Mouse (Mus musculus) embryonic facial prominence, embryonic 13.5 days (tissue): Measurements from ENCODE around the gene Vmn2r97. TPM values are rescaled to one million over a fixed set of nuclear protein-coding genes. Genes with fewer than 3 reads are reported as not detected.
"Not testable (repeated sequence)": the region's sequence is repeated elsewhere in the genome, so short reads cannot be mapped to it uniquely, and the experiment has no call there.

Experiments
- ATAC-seq: fragments of 200-750 bp; cut with Nextera tagmentation; 2 replicates; pipeline ENCODE4 v1.8.0; 2017; ENCODE audit warnings: low read depth; ENCODE audit not compliant: insufficient number of reproducible peaks, insufficient read depth, low FRiP score, low TSS enrichment
- H3K27ac ChIP-seq: fragments of 300-500 bp; sonication (generic); 2 replicates; pipeline ENCODE4 v1.5.1; 2015; ENCODE audit warnings: moderate library complexity, mild to moderate bottlenecking, inconsistent platforms
- H3K27me3 ChIP-seq: fragments of 300-500 bp; sonication (generic); 2 replicates; pipeline ENCODE4 v1.6.1; 2015; ENCODE audit warnings: mild to moderate bottlenecking, inconsistent platforms
- H3K36me3 ChIP-seq: fragments of 300-500 bp; sonication (generic); 2 replicates; pipeline ENCODE4 v1.6.1; 2015; ENCODE audit warnings: mild to moderate bottlenecking, inconsistent platforms
- H3K4me1 ChIP-seq: fragments of 300-500 bp; sonication (generic); 2 replicates; pipeline ENCODE4 v1.6.1; 2015; ENCODE audit warnings: inconsistent platforms
- H3K4me2 ChIP-seq: fragments of 300-500 bp; sonication (generic); 2 replicates; pipeline ENCODE4 v1.6.1; 2015; ENCODE audit warnings: moderate library complexity, mild to moderate bottlenecking, inconsistent platforms
- H3K4me3 ChIP-seq: fragments of 300-500 bp; sonication (generic); 2 replicates; pipeline ENCODE4 v1.5.1; 2015; ENCODE audit warnings: mild to moderate bottlenecking, inconsistent platforms
- H3K9ac ChIP-seq: fragments of 300-500 bp; sonication (generic); 2 replicates; pipeline ENCODE4 v1.6.1; 2015; ENCODE audit warnings: mild to moderate bottlenecking, inconsistent platforms
- H3K9me3 ChIP-seq: fragments of 300-500 bp; sonication (generic); 2 replicates; pipeline ENCODE4 v1.6.1; 2016; ENCODE audit warnings: inconsistent platforms
- WGBS: fragments of 180-500 bp; shearing (Covaris S2); methylation state at CpG from one replicate; pipeline ENCODE4 v1.1.7; 2015; ENCODE audit warnings: mixed read lengths; 5-methylcytosine and 5-hydroxymethylcytosine counted together
- polyA plus RNA-seq: library from polyadenylated mRNA; unstranded; fragments of >200 nt; fragmentation: Nextera tagmentation; extraction: Ambion mirVana; gene quantifications from 2 replicates; pipeline ENCODE4 v1.2.1, GENCODE M21; 2015

Vmn2r97 gene
- not detected in 2 replicates for polyA plus RNA-seq

GRCm38 (mm10) chr17:18914000-18914399 lies at the start of gene Vmn2r97:
Gene Vmn2r97, plus strand, starts transcription at chr17:18914300.
- not testable (repeated sequence) for H3K9me3 ChIP-seq, H3K9ac ChIP-seq, H3K4me3 ChIP-seq, H3K36me3 ChIP-seq, H3K4me1 ChIP-seq, H3K27me3 ChIP-seq, ATAC-seq, H3K27ac ChIP-seq, H3K4me2 ChIP-seq
- WGBS: 70% methylated on average over 2 of the region's 2 CpGs

GRCm38 (mm10) chr17:18882436-18882835 lies 31.7 kb upstream of the Vmn2r97 start:
- not testable (repeated sequence) for H3K4me2 ChIP-seq, ATAC-seq, H3K36me3 ChIP-seq, H3K27ac ChIP-seq, H3K9ac ChIP-seq, H3K4me3 ChIP-seq, H3K27me3 ChIP-seq, H3K4me1 ChIP-seq
- peaks cover 16% of the 10 kb centered on the region for H3K9me3 ChIP-seq
- 51% methylated on average over 2 of the region's 2 CpGs for WGBS

GRCm38 (mm10) chr17:18889745-18890329 lies 24.3 kb upstream of the Vmn2r97 start:
- Histone ChIP-seq H3K9ac (no peak overlapping the region), H3K36me3 (no peaks in the 10 kb centered on the region), H3K27ac (no peak overlapping the region), H3K9me3 (peaks cover 7% of the 10 kb centered on the region; the same call in 1 of the 2 replicates), H3K27me3 (no peaks in the 10 kb centered on the region), H3K4me1 (no peaks in the 10 kb centered on the region), H3K4me2 (no peak overlapping the region), H3K4me3 (no peak overlapping the region)
- WGBS: 81% methylated on average over 6 of the region's 6 CpGs
- no peak for ATAC-seq

- not testable (repeated sequence) for H3K27ac ChIP-seq, H3K27me3 ChIP-seq
Observed at GRCm38 (mm10) chr17:18957800-18958199, 43.7 kb downstream of the Vmn2r97 start.

GRCm38 (mm10) chr17:18968371-18969275 lies 54.5 kb downstream of the Vmn2r97 start:
- 89% methylated on average over 29 of the region's 29 CpGs for WGBS
- no peak for ATAC-seq
- no peaks in the 10 kb centered on the region for H3K36me3 ChIP-seq

More at GRCm38 (mm10) chr17:18957800-18958199, 43.7 kb downstream of the Vmn2r97 start:
- not testable (repeated sequence) for ATAC-seq, H3K4me1 ChIP-seq, H3K36me3 ChIP-seq, H3K9ac ChIP-seq, H3K4me3 ChIP-seq, H3K4me2 ChIP-seq
- 78% methylated on average over 1 of the region's 1 CpGs for WGBS
- peaks cover 45% of the 10 kb centered on the region for H3K9me3 ChIP-seq

More at GRCm38 (mm10) chr17:18968371-18969275, 54.5 kb downstream of the Vmn2r97 start:
- Histone ChIP-seq H3K9ac (no peak overlapping the region), H3K27me3 (no peaks in the 10 kb centered on the region), H3K4me3 (no peak overlapping the region), H3K27ac (no peak overlapping the region), H3K4me2 (no peak overlapping the region), H3K4me1 (no peaks in the 10 kb centered on the region), H3K9me3 (peaks cover 36% of the 10 kb centered on the region)

Other genes starting within 250 kb of the Vmn2r97 start
- not detected in 2 replicates for gene Vmn2r98, start 139.2 kb downstream of the Vmn2r97 start, polyA plus RNA-seq